Mouse (Mus musculus) WW6 (cell line): ENCODE measurements around the gene Cep63.

Experiments
- DNase-seq: peaks from one replicate; pipeline ENCODE4 v3.0.0-alpha.2; 2013; ENCODE audit warnings: low read depth, low spot score

The Cep63 gene

GRCm38 (mm10) chr9:102631589-102632147 is 5.3 kb upstream of the Cep63 start:
- DNase-seq: no peak

GRCm38 (mm10) chr9:102629052-102629451 is 2.7 kb upstream of the Cep63 start:
- DNase-seq: no peak

DNA sequence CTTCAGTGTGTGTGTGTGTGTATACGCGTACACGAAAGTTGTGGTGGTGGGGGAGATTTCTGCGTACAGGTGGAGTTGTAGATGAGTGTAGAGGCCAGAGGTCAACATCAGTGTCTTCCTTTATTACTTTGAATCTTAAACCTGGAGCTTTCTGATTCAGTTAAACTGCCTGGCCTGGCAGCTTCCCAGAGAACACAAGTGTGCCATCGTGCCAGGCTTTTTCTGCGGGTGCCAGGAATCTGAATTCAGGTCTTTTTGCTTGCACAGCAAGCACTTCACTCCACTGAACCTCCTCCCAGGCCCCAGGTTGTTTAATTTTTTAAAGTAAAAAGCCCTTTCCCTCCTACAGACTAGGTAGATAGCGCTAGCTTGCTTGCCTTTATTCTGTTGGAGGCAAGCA is 1.1 kb upstream of the Cep63 start:
- DNase-seq: no peak

DNA sequence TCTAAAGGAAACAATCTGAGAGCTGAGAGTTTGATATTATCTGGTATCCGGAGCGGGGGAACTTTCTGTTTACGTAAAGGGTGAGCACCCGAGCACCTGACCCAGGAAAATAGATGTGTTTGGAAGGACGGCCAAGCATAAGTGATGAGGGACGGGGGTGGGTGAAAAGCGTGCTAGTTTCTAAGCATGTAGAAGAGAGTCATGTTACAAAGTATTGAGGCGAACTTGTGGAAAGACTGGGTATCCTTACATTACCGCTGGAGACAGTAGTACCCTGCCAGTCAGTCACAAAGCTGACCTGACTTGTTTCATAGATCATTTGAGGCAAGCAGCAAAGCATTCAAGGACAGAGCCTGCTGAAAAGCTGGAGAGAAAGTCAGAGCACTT is 498 bp upstream of the Cep63 start:
- no peak for DNase-seq

GRCm38 (mm10) chr9:102625401-102625982 is 842 bp downstream of the Cep63 start:
- DNase-seq: no peak

DNA sequence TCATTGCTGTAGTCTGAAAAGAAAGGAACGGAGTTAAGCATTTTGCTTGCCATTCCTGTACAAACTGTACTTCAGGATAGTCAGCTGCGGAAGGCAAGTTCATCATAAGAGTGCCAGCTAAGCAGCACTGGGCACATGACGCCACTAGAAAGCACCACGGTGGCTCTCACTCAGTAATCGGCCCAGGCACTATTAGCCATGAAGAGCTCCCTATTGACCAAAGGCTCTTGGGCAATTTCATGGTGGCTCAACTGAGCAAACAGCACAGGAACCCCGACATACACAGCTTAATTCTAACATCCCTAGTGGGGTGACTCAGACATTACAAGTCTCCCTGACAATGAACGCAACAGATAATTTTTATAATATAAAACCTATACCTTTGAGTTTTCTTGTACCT is 2.8 kb downstream of the Cep63 start:
- DNase-seq: no peak

- DNase-seq: no peak
Observed at GRCm38 (mm10) chr9:102622876-102623275, 3.5 kb downstream of the Cep63 start.

- DNase-seq: no peak
Observed at GRCm38 (mm10) chr9:102622192-102622857, 4.0 kb downstream of the Cep63 start.

- no peak for DNase-seq
Observed at GRCm38 (mm10) chr9:102621385-102621784, 4.9 kb downstream of the Cep63 start.

- no peak for DNase-seq
Observed at GRCm38 (mm10) chr9:102616267-102616666, 10.1 kb downstream of the Cep63 start.

GRCm38 (mm10) chr9:102615071-102615470 is 11.3 kb downstream of the Cep63 start:
- no peak for DNase-seq

DNA sequence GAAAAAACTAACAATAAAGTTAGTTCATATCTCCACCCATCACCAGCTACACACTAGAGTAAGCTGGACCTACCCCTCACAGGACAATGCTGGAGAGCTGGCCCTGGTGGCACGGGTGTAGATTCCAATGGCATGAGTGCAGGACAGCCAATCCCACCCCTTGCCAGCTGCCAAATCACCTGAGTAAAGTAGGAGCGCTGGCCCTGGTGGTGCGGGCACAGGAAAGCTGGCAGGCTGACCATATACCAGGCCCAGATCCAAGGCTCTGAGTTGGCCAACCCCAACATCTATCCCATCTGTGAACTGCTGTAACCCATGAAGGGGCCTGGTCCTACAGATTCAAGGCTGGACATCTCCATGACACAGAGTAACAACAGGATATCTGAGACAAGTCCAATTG is 17.1 kb downstream of the Cep63 start:
- DNase-seq: no peak

DNA sequence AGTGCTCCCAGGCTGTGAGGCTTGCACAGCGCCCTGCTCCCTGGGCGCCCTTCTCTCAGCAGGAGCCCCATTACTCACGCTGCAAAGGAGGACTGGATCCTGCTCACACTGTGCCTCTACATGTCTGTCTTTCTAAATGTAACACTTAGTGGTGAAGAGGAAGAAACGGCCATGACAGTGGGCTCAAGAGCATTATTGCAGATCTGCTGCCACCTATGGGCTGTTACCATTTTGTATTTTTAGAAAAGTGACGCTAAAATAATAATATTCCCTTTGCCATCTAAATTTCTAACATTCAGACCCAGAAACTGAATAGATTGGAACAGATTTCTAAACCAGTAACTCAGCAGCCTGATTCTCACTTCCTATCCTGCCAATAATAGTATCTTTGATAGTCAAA is 18.9 kb downstream of the Cep63 start:
- DNase-seq: no peak

GRCm38 (mm10) chr9:102605162-102605561 is 21.2 kb downstream of the Cep63 start:
- DNase-seq: no peak

- no peak for DNase-seq
Observed at GRCm38 (mm10) chr9:102601666-102602065, 24.7 kb downstream of the Cep63 start.

DNA sequence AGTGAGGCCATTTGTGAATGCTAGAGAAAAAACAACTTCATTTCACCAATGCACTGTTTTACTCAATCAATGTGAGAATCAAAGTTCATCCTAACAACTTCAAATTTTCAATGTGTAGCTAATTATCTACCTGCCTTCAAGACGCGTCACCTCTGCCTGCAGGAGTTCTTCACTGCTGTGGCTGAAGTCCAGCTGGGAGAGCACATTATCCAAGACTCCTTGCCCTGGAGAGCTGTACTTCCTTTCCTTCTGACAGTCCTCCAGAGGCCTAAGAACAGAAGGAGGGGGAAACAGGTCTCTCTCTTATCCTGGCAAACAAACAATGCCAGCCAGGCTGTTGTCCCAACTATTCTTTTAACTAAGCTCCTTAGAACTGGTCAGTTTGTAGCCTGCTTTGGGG is 25.1 kb downstream of the Cep63 start:
- DNase-seq: no peak

DNA sequence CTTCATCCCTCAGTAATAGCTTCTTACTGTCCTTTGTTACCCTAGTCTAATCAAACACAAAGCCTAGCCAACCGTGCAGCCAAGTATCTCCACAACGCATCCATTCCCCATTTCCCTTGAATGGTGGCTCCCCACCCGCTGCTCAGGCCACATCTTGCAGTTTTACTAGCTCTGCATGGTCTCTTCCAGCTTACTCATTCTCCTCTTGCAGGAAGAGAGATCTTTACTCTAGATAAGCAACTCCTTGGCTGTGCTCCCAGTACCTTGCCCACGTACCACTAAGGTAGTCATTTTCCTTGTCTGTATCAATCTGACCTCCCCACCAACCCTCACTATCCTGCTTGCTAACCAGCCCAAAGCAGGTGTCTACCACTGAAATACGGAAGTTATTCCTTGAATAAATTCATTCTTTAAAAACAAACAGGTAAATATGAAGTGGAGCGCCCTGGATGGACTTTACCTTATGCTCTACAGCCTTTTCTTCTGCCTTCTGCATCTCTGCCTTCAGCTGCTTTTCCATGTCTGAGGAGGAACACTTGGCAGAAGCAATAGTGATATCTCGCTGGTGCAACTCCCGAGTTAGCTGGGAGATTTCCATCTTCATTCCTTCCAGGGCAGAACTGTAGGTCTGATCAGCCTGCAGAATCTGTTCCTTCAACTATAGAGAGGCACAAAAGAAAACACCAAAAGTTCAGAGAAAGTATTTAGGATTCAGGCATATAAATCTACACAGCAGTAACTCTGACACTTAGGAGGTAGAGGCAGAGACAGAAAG is 30.5 kb downstream of the Cep63 start:
- DNase-seq: no peak

DNA sequence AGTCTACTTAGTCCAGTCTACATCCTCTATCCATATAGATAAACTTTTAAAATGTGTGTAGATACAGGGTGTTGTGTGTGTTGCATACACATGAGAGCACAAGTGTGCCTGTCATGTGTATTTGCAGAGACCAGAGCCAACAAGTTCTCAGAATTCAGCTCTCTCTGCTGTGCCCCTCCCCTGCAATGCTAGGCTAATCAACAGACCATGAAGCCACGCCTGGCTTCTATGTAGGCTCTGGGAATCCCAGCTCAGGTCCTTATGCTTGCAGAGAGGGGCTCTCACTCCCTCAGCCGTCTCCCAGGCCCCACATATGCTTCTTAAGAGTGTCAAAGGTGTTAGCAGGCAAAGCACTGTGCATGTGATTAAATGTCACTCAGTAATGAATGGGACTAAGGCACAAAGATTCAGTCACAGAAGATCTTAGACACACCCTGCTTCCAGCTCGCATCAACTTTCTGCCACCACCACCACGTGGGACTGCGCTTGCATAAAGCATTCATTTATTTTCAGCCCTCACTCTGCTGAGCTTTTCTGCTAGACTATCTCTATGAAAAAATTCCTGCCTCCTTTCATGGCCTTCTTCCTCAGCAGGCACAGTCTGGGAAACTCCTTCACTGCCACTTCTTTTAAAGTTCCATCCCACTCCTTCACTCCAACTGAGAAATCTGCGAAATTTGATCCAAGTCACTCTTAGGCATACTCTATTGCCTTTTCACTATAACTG is 31.5 kb downstream of the Cep63 start:
- no peak for DNase-seq

DNA sequence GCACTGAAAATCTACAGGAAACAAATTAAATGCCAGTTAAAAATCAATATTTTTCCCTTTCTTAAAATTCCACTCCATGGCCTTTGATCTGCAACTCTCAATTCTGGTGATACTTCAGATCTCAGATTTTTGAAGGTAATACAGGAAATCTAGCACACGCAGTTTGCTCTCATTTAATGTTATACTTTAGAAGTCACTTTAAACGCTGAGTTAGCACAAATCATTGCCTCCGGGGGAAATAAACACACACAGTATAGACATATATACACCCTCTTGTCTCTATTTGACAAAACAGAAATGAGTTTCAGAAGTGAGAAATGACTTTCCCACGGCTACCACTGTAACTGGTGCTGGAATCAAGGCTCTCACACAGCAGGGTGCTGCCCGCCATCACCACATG is 39.0 kb downstream of the Cep63 start:
- DNase-seq: no peak

DNA sequence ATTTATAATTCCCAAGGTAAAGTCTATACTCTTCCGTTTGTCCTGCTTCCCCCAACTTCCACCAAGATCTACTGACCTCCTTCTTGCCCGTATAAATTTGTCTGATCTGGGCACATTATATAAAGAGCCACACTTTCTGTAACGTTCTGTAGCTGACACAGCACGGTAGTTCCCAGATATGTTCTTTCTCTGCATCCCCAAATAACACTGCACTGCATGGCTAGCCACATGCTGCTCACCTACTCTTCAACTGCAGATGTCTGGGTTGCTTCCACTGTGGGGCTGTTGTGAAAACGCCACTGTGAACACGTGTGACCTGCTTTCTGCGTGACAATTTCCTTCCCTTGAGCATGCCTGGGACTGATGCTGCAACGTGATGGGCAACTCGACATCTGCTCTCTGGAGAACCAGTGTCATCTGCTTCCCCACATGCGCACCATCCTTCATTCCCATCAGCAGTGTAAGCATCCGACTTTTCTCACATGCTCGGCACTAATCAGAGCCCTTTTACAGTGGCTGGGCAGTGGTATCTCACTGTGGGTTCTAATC is 44.3 kb downstream of the Cep63 start:
- DNase-seq: no peak

DNA sequence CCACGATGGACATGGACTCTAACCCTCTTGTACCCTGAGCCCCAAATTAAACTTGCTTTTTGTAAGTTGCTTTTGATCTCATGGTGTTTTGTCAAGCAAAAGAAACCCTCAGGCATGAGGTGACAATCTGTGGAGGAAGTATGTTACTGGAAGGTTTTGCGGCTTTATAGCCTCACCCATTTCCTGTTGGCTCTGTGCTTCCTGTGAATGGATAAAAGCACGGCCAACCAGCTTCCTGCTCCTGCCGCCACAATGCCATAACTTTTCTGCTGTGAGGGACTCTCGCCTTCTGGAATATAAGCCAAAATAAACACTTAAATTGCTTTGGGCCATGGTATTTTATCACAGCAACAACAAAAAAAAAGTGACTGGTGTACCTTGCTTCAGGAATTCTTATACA is 48.9 kb downstream of the Cep63 start:
- DNase-seq: no peak

DNA sequence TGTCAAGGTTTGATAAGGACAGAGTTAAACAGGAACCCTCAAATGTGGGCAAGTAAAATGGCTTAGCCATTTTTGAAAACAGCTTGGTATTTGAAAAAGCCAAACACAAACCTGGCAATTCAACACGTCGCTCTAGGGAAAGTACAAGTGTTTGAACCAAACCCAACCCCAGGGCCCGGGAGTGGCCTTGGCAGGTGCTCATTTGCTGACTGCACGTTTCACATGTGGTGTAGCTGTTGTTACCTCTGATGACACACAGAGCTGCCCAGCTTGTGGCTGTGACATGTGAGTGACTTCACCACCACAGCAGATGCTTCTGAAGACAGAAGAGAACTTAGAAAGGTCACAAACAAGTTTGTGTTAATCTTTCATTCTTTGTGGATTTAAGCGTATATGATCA is 53.4 kb downstream of the Cep63 start:
- DNase-seq: no peak
